Mouse (Mus musculus): ENCODE data around the gene Chst10.

Chst10 gene

GRCm38 (mm10) chr1:38862213-38862612, 35.7 kb downstream of the Chst10 start:
- TF ChIP-seq CTCF (conservative IDR thresholded peaks at IDR 0.05; ENCODE audit: low read length) (peak; percentile 73), POU5F1 (IDR thresholded peaks at IDR 0.05; ENCODE audit: borderline replicate concordance, low read length) (no peak), NANOG (IDR thresholded peaks at IDR 0.05; ENCODE audit: borderline replicate concordance, low read length) (no peak)
- H3K27me3 ChIP-seq (ENCODE audit: insufficient read depth, low read length) = no peaks in the 10 kb centered on the region
- no peak overlapping the region for H3K4me3 ChIP-seq (replicated peaks; ENCODE audit: low read length)
- no peaks in the 10 kb centered on the region for H3K9me3 ChIP-seq (ENCODE audit: low read length)
- no peaks in the 10 kb centered on the region for H3K4me1 ChIP-seq (replicated peaks; ENCODE audit: low read depth, low read length)
- peaks cover 31% of the 10 kb centered on the region for H3K36me3 ChIP-seq (ENCODE audit: insufficient read depth, low read length)

DNA sequence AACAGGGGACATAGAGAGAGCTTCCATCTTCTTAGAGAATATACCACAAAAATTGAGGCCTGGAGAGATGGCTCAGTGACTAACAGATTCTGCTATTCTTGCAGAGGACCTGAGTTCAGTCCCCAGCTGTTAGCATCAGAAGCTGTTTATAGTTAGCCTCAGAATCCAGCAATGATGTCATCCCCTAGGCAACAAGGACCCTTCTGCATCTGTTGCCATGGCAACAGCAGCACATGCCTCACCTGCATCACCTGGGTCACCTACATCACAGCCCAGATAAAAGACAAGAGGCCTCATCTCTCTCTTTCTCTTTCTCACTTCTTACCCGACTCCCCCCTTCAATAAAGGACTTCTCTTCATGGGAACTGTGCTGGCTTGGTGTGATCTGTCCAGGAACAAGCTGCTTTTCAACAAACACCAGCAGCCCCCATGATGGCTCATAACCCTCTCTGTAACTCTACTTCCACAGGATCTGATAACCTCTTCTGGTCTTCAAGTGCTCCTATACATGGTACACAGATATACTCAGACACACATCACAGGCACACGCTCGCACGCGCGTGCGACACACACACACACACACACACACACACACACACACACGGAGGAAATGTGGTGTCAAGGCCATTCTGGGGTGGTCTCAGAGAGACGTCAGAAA, 37.0 kb downstream of the Chst10 start:
- no peak for TF ChIP-seq POU5F1 (IDR thresholded peaks at IDR 0.05; ENCODE audit: borderline replicate concordance, low read length)
- no peak for TF ChIP-seq CTCF (conservative IDR thresholded peaks at IDR 0.05; ENCODE audit: low read length)
- no peak for TF ChIP-seq NANOG (IDR thresholded peaks at IDR 0.05; ENCODE audit: borderline replicate concordance, low read length)

DNA sequence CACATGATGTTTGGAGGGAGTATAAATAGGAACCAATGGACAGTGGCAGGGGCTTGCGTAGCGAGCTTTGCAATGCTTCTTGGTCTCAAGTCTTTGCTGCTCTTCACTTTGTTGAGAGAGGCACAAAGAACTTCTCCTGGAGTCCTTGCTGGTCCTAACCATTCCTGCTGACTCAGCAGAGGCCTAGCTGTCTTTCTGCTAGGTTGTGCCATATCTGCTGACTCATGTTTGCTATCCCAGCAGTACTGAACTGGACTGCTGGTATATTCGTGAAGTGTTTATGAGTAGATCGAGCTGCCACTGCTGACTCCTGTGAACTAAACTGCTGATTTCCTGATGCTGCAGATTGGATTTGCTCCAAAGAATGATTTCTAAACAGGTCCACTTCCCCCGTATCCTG, 37.8 kb downstream of the Chst10 start:
- peaks cover 14% of the 10 kb centered on the region for H3K36me3 ChIP-seq (ENCODE audit: insufficient read depth, low read length)
- no peaks in the 10 kb centered on the region for H3K9me3 ChIP-seq (ENCODE audit: low read length)
- no peaks in the 10 kb centered on the region for H3K27me3 ChIP-seq (ENCODE audit: insufficient read depth, low read length)
- H3K4me3 ChIP-seq (replicated peaks; ENCODE audit: low read length) = no peak overlapping the region
- TF ChIP-seq NANOG (IDR thresholded peaks at IDR 0.05; ENCODE audit: borderline replicate concordance, low read length) (no peak), POU5F1 (IDR thresholded peaks at IDR 0.05; ENCODE audit: borderline replicate concordance, low read length) (no peak), CTCF (conservative IDR thresholded peaks at IDR 0.05; ENCODE audit: low read length) (no peak)
- H3K4me1 ChIP-seq (replicated peaks; ENCODE audit: low read depth, low read length) = no peaks in the 10 kb centered on the region

More for the DNA sequence above, 37.0 kb downstream of the Chst10 start:
- no peaks in the 10 kb centered on the region for H3K4me1 ChIP-seq (replicated peaks; ENCODE audit: low read depth, low read length)
- peaks cover 21% of the 10 kb centered on the region for H3K36me3 ChIP-seq (ENCODE audit: insufficient read depth, low read length)
- H3K4me3 ChIP-seq (replicated peaks; ENCODE audit: low read length) = no peak overlapping the region
- no peaks in the 10 kb centered on the region for H3K9me3 ChIP-seq (ENCODE audit: low read length)
- no peaks in the 10 kb centered on the region for H3K27me3 ChIP-seq (ENCODE audit: insufficient read depth, low read length)

DNA sequence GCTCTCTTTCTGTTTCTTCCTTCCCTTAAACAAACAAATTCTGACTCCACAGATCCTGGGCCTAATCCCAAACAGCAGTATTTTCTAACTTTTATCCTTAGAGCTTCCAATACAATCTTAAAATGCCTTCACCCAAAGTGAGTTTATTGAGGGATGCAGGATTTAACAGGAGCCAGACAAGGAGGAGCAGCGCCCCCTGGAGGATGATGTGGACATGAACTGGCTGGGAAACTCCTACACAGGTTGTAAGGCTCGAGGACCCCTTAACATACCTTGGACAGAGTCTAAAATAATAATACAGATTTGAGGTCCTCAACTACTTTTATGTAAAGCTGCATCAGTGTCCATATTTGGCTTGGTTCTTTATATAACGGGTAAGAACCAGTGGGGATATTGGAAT, 41.8 kb downstream of the Chst10 start:
- H3K4me1 ChIP-seq (replicated peaks; ENCODE audit: low read depth, low read length) = no peaks in the 10 kb centered on the region
- no peaks in the 10 kb centered on the region for H3K27me3 ChIP-seq (ENCODE audit: insufficient read depth, low read length)
- H3K4me3 ChIP-seq (replicated peaks; ENCODE audit: low read length) = no peak overlapping the region
- H3K36me3 ChIP-seq (ENCODE audit: insufficient read depth, low read length) = no peaks in the 10 kb centered on the region
- TF ChIP-seq POU5F1 (IDR thresholded peaks at IDR 0.05; ENCODE audit: borderline replicate concordance, low read length) (no peak), NANOG (IDR thresholded peaks at IDR 0.05; ENCODE audit: borderline replicate concordance, low read length) (no peak), CTCF (conservative IDR thresholded peaks at IDR 0.05; ENCODE audit: low read length) (peak; percentile 84)
- H3K9me3 ChIP-seq (ENCODE audit: low read length) = no peaks in the 10 kb centered on the region

- Histone ChIP-seq H3K27me3 (ENCODE audit: insufficient read depth, low read length) (no peaks in the 10 kb centered on the region), H3K36me3 (ENCODE audit: insufficient read depth, low read length) (no peaks in the 10 kb centered on the region), H3K4me3 (replicated peaks; ENCODE audit: low read length) (no peak overlapping the region), H3K9me3 (ENCODE audit: low read length) (no peaks in the 10 kb centered on the region; the same call in 1 of the 2 replicates), H3K4me1 (replicated peaks; ENCODE audit: low read depth, low read length) (no peaks in the 10 kb centered on the region)
- TF ChIP-seq CTCF (conservative IDR thresholded peaks at IDR 0.05; ENCODE audit: low read length) (no peak), POU5F1 (IDR thresholded peaks at IDR 0.05; ENCODE audit: borderline replicate concordance, low read length) (no peak), NANOG (IDR thresholded peaks at IDR 0.05; ENCODE audit: borderline replicate concordance, low read length) (no peak)
Observed at GRCm38 (mm10) chr1:38852250-38852649, 45.7 kb downstream of the Chst10 start.

DNA sequence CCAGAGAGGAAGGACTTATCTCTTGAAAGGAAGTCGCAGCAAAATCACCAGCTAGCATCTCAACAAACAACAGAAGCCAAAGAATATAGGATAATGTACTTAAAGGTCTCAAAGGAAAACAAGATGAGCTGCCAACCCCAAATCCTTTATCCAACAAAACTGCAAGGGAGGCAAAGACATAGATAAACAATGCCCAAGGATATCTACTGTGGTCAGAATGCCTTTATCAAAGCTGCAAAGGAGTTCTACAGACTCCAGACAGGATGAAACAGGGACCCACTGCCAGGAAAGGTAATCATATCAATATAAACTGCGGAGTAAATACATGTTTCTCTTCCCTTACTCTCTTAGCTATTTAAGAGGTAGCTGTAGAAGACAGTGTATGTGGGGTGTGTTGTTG, 47.3 kb downstream of the Chst10 start:
- Histone ChIP-seq H3K4me1 (replicated peaks; ENCODE audit: low read depth, low read length) (no peaks in the 10 kb centered on the region), H3K4me3 (replicated peaks; ENCODE audit: low read length) (no peak overlapping the region), H3K9me3 (ENCODE audit: low read length) (no peaks in the 10 kb centered on the region; the same call in 1 of the 2 replicates), H3K36me3 (ENCODE audit: insufficient read depth, low read length) (no peaks in the 10 kb centered on the region), H3K27me3 (ENCODE audit: insufficient read depth, low read length) (0 out of 2 replicates have a peak, but pooled peaks cover 3% of the 10 kb centered on the region)
- TF ChIP-seq NANOG (IDR thresholded peaks at IDR 0.05; ENCODE audit: borderline replicate concordance, low read length) (no peak), POU5F1 (IDR thresholded peaks at IDR 0.05; ENCODE audit: borderline replicate concordance, low read length) (no peak), CTCF (conservative IDR thresholded peaks at IDR 0.05; ENCODE audit: low read length) (no peak)

DNA sequence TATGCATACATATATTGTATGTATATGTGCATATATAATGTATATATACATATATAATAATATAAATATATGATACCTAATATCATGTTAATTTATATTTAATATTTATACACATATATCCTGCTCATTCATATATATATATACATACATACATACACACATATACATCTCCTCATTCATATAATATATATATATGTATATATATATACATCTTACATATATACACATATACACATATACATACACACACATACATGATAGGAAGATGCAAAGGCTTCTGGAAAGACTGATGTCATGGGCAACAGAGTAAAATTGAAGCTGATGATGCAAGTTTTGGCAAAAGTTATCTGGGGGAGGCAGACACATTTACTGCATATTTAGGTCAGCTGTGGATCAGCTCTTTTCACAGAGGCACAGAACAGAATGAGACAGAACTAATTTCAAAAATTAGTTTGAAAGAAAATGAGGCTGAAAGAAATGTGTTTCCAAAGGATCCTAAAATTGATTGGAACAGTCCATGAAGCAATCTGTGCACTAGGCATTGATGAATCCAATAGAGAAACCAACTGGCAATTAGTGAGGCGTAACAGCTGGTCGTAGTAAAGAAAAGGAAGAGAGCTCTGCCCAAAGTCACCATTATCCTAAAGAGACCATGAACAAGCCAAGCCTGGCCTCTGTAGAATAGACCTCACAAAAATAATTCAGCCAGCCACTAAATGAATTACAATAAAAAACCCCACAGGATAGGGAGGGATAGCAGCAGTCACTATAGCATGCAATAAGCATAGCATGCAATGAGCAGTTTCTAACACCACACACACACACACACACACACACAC, 49.3 kb downstream of the Chst10 start:
- H3K4me1 ChIP-seq (replicated peaks; ENCODE audit: low read depth, low read length) = no peaks in the 10 kb centered on the region
- peaks cover 7% of the 10 kb centered on the region; the same call in 1 of the 2 replicates for H3K27me3 ChIP-seq (ENCODE audit: insufficient read depth, low read length)
- TF ChIP-seq POU5F1 (IDR thresholded peaks at IDR 0.05; ENCODE audit: borderline replicate concordance, low read length) (no peak), NANOG (IDR thresholded peaks at IDR 0.05; ENCODE audit: borderline replicate concordance, low read length) (no peak), CTCF (conservative IDR thresholded peaks at IDR 0.05; ENCODE audit: low read length) (no peak)
- no peaks in the 10 kb centered on the region for H3K36me3 ChIP-seq (ENCODE audit: insufficient read depth, low read length)
- H3K9me3 ChIP-seq (ENCODE audit: low read length) = no peaks in the 10 kb centered on the region; the same call in 1 of the 2 replicates
- no peak overlapping the region for H3K4me3 ChIP-seq (replicated peaks; ENCODE audit: low read length)

DNA sequence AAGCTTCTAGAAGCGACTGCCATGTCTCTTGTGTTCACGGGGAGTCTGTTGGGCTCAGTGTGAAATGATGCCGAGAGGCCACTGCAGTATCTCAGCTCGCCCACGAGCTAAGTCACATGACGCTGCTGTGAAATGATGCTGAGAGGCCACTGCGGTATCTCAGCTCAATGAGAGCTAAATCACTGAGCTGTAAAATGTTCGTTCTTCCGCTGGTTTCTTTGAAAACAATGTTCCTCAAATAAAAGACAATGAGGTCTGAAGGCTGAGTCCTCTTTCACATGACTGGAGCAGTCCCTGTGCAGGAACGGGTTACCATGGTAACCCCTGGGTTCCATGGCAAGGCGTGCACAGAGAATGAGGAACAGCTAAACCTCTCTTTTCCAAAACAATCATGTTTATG, 50.0 kb downstream of the Chst10 start:
- Histone ChIP-seq H3K4me3 (replicated peaks; ENCODE audit: low read length) (no peak overlapping the region), H3K36me3 (ENCODE audit: insufficient read depth, low read length) (no peaks in the 10 kb centered on the region), H3K9me3 (ENCODE audit: low read length) (no peaks in the 10 kb centered on the region; the same call in 1 of the 2 replicates), H3K27me3 (ENCODE audit: insufficient read depth, low read length) (peaks cover 10% of the 10 kb centered on the region; the same call in 1 of the 2 replicates), H3K4me1 (replicated peaks; ENCODE audit: low read depth, low read length) (0 out of 2 replicates have a peak, but pooled peaks cover 4% of the 10 kb centered on the region)
- TF ChIP-seq POU5F1 (IDR thresholded peaks at IDR 0.05; ENCODE audit: borderline replicate concordance, low read length) = no peak
- no peak for TF ChIP-seq NANOG (IDR thresholded peaks at IDR 0.05; ENCODE audit: borderline replicate concordance, low read length)
- TF ChIP-seq CTCF (conservative IDR thresholded peaks at IDR 0.05; ENCODE audit: low read length) = no peak

Data from E14TG2a.4 (cell line).